Mouse (Mus musculus): ENCODE data around the gene A930033H14Rik. TPM values are rescaled to one million over a fixed set of nuclear protein-coding genes. Genes with fewer than 3 reads are reported as not detected.

The A930033H14Rik gene
- total RNA-seq (2021) = 1 to 10 TPM; 2.6 to 2.8 TPM
- long read RNA-seq, experiment 1, partial matches to known transcripts = 0 of 1 reads
- long read RNA-seq, experiment 1, other reads (novel, unspliced or antisense) = 0 of 1 reads
- long read RNA-seq, experiment 2, partial matches to known transcripts = 0 of 1 reads
- long read RNA-seq, experiment 2, other reads (novel, unspliced or antisense) = 0 of 1 reads

DNA sequence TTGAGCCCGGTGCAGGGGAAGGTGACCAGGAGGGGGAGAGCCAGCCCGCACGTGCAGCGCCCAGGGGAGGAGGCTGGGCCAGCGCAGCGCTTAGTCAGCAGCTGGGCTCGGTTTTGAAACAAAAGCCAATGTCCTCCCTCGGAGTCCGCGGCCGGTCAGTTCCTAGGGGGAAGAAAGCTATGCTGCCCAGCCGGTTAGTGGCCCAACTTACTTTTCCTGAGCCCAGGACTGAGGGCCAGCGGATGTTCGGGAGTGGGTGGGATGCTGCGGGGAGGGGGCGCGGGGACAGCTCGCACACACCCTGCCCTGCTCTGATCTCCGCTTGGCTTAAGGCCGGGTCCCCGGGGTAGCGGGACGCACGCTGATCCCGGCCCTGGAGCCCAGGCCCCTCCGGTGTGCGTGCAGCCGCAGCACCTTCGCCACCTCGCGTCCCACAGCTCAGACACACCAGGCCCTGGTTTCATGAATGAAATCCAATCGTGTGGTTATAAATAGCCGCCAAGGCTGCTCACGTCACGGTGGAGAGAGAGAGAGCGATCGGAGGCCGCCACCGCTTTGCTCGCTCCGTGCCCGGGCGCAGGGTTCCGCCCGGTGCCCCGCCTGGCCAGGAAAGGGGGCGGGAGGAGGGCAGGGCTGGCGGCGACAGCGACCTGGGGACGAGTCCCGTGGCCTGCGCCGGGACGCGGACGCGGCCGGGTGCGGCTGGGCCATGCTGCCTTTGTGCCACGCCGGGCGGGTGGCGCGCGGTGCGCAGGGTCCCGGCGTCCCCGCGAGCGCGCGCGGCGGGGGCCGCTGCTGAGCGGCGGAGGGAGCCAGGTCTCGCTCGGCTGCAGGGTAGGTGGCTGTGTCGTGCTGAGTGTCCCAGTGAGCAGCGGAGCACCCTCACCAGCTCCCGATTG is at the start of gene A930033H14Rik:
Gene A930033H14Rik (minus strand): TSS at position 557 of the 899 bp plus-strand sequence.
- H3K27ac ChIP-seq = peak within 1 kb of the TSS; percentile 95
- DNase-seq (ENCODE audit: low spot score in 2 of 2) = peak; percentile 69 to 72
- no peak for TF ChIP-seq CTCF (conservative IDR thresholded peaks at IDR 0.05)
- H3K4me3 ChIP-seq = peak within 1 kb of the TSS; percentile 76

DNA sequence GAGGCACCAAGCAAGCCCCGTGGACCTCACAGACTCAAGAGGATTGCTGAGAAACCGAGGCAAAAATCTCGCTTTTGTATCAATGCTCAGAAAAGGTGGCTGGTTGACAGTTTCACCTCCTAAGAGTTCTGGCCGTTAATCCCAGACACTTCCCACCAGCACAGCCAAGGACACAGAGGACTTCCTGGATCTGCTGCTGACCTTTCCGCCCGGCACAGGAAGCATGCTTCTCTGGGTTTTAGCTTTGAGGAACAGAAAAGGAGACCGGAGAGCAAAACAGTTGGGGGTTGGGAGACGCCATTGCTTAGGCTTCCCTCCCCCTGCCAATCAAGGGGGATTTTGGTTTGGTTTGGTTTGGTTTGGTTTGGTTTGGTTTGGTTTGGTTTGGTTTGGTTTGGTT is 47.0 kb upstream of the A930033H14Rik start:
- Histone ChIP-seq H3K27ac (no peak overlapping the region), H3K4me3 (no peak overlapping the region)
- no peak for DNase-seq (ENCODE audit: low spot score in 2 of 2)
- no peak for TF ChIP-seq CTCF (conservative IDR thresholded peaks at IDR 0.05)

DNA sequence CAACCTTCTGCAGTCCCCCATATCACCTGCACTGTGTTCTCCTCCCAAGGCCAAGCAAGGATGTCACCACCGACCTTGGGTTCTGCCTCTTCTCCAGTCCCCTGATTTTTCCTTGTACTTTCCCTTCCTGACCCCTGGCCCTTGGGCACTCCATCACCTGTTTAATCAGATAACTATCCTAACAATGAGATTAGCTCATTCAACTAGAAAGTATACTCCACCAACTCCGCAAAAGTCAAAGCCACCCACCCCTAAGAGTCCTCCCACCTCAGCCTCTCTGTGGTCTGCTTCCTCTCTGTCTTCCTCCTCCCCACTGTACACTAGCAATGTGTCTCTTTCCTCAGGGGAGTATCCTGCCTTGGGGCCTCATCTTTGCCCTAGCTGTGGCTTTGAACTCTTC is 46.3 kb upstream of the A930033H14Rik start:
- no peak for DNase-seq (ENCODE audit: low spot score in 2 of 2)
- no peak for TF ChIP-seq CTCF (conservative IDR thresholded peaks at IDR 0.05)
- Histone ChIP-seq H3K27ac (peak overlapping the region; percentile 32; the same call in 1 of the 2 replicates), H3K4me3 (no peak overlapping the region)

DNA sequence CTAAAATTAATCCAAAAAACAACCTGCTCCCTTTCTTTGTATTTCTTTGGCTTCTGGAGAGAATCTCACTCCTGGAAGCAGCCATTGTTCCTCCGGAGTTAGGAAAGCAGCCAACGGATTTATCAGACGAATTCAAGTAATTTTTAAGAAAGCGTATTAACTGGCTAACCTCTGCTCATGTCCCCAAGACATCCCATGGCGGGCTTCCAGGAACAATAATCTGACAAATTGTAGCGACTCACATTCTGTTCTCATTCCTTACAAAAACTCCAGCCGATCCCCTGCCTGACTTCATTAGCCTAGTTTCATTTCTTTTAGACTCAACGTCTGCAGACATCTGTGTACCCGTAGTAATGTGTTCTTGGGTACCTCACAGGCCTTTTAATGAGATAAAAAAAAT is 45.7 kb upstream of the A930033H14Rik start:
- H3K4me3 ChIP-seq = no peak overlapping the region
- no peak for DNase-seq (ENCODE audit: low spot score in 2 of 2)
- H3K27ac ChIP-seq = peak overlapping the region; percentile 32; the same call in 1 of the 2 replicates
- TF ChIP-seq CTCF (conservative IDR thresholded peaks at IDR 0.05) = no peak

DNA sequence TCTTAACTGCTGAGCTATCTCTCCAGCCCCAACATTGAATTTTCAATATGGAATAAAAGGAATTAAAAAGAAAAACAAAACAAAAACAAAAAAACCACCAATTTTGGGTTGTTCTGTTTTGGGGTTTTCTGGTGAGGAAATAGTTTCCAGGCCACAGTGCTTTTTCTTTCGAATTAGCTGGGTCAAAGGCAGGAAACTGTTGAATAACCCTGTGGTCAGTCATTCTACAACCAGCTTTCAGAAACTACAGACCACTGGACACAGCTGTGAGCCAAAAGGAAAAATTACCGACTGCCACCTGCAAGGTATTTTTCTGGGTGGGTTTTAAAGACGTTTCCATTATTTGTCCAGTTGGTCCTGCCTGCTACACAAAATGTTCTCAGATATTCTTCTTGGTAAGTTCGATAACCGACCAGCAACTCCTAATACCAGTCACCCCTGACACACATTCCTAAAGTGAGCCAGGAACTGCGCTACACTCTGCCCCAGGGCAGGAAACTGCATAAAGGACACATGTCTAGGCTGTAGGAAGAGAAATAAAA is 44.8 kb upstream of the A930033H14Rik start:
- no peak for TF ChIP-seq CTCF (conservative IDR thresholded peaks at IDR 0.05)
- Histone ChIP-seq H3K4me3 (no peak overlapping the region), H3K27ac (0 out of 2 replicates have a peak overlapping the region, but pooled peaks have one; percentile 18)
- DNase-seq (ENCODE audit: low spot score in 2 of 2) = no peak

DNA sequence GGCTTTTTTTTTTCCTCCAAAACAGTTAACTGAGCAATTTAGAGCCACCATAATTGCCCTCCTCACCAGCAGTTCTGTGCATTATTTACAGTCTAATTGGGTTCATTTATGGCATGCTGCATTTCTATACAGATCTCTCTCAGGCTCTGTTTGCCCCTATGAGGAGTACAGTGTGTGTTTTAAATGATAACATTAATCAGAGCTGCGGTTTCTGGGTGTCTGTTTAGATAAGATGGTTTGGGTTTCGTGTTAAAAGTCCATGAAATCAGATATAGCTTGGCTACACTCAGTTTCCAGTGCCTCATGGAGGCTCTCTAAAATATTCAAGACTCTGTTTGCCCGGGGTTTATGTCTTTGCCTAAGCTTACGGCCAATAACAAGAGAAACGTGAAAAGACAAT is 42.7 kb upstream of the A930033H14Rik start:
- TF ChIP-seq CTCF (conservative IDR thresholded peaks at IDR 0.05) = no peak
- no peak overlapping the region for H3K4me3 ChIP-seq
- DNase-seq (ENCODE audit: low spot score in 2 of 2) = no peak
- no peak overlapping the region for H3K27ac ChIP-seq

DNA sequence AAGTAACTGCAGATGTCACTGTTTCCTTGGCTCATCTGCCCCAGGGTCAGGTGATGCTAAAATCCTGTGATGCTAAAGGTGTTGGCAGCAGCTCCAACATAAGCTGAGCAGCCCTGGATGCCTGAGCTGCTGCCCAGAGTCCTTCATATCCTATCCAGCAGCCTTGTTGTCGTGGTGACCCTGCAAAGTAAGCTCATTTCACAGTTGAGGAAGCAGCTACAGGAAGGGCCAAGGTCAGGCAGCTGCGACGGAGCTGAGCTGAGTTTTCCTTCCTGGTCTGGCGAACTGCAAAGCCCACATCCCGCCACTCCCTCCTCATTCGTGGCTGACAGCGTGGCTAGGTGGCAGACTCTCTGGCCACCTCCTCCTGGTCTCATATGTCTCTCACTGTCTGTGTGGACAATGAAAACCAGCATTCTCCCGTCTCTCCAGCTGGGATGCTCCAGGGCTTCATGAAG is 41.5 kb upstream of the A930033H14Rik start:
- H3K4me3 ChIP-seq = no peak overlapping the region
- no peak for TF ChIP-seq CTCF (conservative IDR thresholded peaks at IDR 0.05)
- DNase-seq (ENCODE audit: low spot score in 2 of 2) = no peak
- H3K27ac ChIP-seq = peak overlapping the region; percentile 71

DNA sequence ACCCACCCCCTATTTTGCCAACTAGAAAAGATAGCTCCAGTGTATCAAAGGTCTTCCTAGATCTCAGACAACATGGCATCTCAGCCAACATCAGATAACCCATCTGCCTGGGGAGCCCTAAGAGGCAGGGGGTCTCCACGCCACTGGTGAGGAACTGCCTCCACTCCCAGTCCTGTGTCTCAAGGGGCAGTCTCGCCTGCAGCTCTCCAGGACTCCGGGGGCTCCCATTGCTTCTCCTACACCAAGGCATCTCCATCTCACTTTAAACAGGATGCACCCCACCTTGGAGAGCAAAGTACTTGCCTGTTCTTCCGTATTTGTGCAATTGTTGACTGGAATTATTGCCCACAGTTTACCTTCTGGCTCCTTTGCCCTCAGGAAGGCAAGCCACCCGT is 40.8 kb upstream of the A930033H14Rik start:
- Histone ChIP-seq H3K4me3 (no peak overlapping the region), H3K27ac (peak overlapping the region; percentile 71; the same call in 1 of the 2 replicates)
- no peak for DNase-seq (ENCODE audit: low spot score in 2 of 2)
- TF ChIP-seq CTCF (conservative IDR thresholded peaks at IDR 0.05) = no peak

DNA sequence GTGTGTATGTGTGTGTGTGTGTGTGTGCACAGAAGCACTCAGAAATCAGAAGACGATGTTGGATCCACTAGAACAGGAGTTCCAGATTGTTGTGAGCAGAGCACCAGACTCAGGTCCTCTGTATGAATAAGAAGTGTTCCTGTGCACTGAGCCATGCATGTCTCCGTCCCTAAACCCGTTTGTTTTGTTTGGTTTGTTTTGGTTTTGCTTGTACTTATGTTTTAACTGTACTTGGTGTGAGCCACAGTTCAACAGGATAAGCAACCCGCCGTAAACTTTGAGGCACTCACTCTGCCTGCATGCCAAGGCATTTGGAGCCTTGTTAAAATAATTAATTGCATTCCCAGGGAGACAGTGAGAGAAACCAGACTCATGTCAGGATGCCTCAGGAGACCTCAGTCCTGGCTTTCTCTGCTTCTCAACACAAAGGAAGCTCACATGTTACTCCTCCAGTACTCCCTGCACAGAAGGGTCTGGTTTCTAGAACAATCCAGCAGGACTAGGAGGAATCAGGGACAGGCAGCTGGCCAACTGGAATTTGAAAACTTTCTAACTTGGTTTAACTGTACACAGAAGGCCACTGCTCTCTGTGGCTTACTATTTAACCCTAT is 40.3 kb upstream of the A930033H14Rik start:
- TF ChIP-seq CTCF (conservative IDR thresholded peaks at IDR 0.05) = no peak
- H3K27ac ChIP-seq = peak overlapping the region; percentile 71; the same call in 1 of the 2 replicates
- H3K4me3 ChIP-seq = no peak overlapping the region
- DNase-seq (ENCODE audit: low spot score in 2 of 2) = no peak

DNA sequence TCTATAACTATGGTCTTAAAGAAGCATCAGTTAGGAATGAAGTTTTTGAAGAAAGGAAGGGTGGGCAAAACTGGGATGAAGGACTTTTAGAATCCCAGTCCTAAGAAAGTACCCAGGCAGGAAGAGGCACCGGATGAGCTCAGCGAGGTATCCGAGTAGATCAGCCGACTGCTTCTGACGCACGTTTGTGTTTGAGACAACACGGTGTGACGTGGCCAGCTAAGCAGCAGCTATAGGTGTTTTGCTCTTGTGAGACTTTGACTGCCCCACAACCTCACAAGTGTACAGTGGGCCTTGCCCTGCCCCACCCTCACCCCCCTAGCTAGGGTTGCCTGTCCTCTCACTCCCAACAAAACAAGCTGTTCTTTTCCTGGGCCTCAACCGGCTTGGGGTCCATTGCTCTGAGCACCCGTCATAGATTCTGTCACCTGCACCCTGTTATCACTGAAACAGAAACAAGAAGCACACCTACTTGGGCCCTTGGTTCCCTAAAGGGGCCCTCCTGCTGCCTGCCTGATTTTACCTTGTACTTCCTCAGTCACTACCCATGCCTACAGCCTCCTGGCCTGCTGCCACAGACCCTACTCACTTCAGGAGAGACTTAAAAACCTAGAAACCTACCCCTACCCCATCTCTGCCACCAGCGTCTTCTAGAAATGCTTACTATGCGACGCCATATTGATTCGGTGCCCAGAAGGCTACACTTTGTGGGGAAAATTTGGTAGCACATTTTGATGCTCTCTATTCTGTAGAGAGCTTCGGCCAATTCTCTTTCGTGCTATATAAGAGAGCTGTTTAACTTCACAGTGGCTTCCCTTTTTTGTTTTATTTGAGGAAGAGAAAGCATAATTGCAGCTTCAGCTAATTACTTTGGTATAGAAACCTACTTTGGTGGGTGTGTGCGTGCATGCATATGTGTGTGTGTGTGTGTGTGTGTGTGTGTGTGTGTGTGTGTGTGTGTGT is 39.5 kb upstream of the A930033H14Rik start:
- peak overlapping the region; percentile 51; the same call in 1 of the 2 replicates for H3K27ac ChIP-seq
- DNase-seq (ENCODE audit: low spot score in 2 of 2) = no peak
- H3K4me3 ChIP-seq = no peak overlapping the region
- no peak for TF ChIP-seq CTCF (conservative IDR thresholded peaks at IDR 0.05)

DNA sequence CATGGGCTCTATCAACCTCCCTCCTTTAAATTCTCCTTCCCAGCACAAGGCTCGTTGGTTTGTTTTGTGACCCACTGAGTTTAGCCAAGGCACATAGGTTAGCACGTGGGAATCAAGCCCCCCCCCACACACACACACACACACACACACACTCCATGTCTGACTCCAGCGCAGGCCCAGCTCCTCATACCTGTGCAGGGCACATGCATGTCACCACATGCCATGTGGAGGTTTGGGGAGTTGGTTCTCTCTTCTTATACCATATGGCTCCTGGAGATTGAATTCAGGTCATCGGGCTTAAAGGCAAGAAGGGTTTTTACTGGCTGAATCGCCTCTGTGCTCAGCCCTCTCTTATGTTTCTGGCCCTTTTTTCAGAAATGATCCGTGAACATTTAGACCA is 38.4 kb upstream of the A930033H14Rik start:
- no peak overlapping the region for H3K4me3 ChIP-seq
- H3K27ac ChIP-seq = no peak overlapping the region
- no peak for DNase-seq (ENCODE audit: low spot score in 2 of 2)
- no peak for TF ChIP-seq CTCF (conservative IDR thresholded peaks at IDR 0.05)
